Mouse (Mus musculus): ENCODE measurements around the gene Cacna1b.

Cacna1b gene

DNA sequence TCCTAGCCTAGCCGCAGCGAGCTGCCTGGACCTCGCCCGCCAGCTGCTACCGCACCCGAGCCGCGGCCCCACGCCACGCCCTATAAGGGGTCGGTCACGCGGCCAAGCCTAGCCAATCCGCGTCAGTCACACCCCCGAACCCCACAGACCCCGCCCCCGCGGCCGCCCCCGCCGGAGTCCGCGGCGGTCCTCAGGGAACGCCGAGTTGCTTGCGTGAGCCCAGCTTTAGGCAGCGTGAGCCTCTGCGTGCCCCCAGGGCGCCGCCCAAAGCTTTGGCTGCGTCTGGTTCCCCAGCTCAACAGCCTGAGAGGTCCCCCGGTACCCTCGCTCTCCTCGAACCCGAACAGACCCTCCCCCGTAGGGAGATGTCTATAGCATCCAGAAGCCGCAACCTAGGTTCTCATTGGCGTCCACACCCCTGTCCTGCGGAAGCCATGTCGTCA, at the start of gene Cacna1b:
TSS of gene Cacna1b (minus strand) at position 38 of the 443 bp plus-strand sequence.
- peak; percentile 86 for DNase-seq (ENCODE audit: low spot score)

DNA sequence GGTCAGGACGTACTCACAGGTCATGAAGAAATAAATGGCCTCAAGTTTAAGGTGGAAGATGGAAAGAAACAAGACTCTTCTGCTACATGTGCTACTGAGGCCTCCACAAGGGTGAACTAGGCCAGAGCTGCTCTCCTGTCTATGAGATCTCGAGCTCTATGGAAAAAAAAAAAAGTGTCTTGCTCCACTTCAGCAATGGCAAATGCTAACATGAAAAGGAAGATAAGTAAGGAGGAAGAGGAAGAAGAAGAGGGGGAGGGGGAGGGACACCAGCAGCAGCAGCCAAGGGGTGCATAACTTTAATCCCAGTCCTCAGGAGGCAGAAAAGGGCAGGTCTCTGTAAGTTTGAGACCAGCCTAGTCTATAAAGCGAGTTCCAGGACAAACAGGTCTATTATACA, 46.8 kb upstream of the Cacna1b start:
- no peak for DNase-seq (ENCODE audit: low spot score)

DNA sequence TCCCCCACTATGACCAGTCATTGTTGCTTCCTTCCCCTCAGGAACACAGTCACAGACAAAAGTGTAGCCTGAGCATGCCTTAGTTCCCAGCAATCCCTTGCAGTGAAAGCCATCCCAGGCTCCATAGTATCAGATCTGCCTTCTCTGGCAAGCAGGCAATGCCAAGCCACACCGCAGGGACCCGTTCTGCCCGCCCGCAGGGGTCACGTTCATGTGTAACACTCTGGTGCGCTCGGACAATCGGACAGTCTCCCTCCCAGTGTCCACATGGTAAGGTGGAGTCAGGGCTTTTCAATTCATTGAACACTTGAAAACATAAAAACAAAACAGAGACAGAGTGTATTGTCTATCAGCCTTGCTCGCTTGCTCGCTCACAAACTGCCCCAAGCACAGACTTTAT, 44.7 kb upstream of the Cacna1b start:
- DNase-seq (ENCODE audit: low spot score) = no peak

DNA sequence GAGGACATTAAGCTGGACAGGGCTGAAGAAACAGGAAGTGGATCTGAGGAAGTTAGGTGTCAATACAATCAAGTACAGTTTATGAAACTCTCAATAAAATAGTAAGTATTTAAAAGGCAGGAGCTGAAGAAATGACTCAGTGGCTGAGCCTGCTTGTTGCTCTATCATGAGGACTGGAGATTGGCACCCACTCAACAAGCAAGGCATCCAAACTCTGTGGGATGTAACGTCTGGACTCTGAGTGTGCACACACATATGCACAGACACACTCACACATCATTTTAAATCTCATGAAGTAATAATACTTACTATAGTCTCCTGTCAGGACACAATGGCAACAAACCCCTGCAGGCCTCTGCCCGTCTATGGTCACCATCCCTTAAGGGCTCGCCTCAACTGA, 44.1 kb upstream of the Cacna1b start:
- no peak for DNase-seq (ENCODE audit: low spot score)

DNA sequence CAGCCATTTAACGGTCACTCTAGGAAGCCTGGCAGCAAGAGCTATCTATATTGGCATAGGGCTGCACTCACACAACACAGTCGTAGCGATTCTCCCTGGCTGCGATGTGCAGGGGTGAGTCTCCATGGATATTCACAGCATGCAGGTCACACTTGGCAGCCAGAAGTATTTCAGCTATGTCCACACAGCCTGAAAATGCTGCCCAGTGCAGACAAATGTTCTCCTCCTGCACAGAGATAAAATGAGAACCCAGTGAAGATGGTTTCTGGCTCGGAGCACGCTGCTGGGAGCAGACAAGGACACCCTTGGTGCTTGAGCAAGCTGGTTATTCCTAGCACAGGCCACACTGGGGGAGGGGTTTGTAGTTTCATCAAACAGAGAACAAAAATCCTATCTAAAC, 43.2 kb upstream of the Cacna1b start:
- no peak for DNase-seq (ENCODE audit: low spot score)

DNA sequence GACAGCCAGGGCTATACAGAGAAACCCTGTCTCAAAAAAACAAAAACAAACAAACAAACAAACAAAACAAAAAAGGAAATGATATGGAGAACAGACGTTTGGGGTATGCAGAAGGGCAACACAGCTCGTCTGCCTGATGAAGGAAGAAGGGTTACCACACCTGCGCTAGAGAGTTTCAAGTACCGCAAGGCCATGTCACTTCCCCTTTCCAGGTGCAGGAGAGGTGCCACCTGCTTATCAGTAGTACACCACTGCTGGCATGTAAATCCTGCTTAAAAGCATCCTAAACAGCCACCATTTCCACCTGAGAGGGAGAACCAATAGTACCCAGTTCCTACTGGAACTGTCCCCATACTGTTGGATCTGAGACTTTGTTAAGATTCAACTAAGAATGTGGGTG, 42.7 kb upstream of the Cacna1b start:
- no peak for DNase-seq (ENCODE audit: low spot score)

DNA sequence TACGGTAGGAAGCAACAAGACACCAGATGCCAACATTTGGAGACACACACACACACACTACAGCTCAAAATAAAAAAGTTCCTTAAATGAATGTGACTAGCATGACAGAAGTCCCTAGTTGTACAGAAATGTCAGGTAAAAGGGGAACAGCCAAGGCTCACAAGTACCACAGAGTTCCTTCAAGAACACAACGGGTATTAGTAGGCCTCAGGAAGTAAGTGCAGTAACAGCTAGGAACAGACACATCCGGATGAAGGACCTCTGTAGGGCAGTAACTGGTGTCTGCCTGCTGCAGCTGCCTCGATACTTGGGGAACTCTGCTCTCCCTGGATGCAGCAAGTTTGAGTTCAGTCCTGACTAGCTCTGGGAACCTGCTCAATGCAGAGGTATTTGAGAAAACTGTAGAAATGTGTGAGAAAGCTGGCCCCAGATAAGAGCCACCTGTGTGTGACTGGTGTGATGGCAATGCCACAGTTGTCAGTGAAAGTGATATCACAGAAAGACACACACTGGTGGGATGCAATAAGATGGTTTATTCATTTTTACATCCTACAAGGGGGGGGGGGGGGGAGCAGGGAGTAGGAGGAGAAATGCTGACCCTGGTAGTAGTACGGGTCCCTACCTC, 34.0 kb upstream of the Cacna1b start:
- no peak for DNase-seq (ENCODE audit: low spot score)

DNA sequence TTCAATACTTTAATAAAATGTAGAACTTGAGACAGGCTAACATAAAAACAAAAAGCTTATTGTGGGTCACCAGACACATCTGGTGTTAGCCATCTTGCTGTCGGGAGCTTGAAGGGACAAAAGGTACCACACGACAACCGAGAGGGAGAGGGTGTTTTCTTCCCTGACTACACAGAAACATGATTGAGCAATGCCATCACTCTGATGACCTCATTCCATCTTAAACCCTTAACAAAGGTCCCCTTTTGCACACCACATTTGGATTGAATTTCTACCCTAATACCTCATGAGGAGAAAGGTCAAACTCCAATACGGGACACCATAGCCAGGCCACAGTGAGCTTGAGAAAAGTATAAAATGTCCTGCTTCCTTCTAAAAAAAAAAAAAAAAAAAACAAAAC, 24.3 kb upstream of the Cacna1b start:
- DNase-seq (ENCODE audit: low spot score) = no peak

DNA sequence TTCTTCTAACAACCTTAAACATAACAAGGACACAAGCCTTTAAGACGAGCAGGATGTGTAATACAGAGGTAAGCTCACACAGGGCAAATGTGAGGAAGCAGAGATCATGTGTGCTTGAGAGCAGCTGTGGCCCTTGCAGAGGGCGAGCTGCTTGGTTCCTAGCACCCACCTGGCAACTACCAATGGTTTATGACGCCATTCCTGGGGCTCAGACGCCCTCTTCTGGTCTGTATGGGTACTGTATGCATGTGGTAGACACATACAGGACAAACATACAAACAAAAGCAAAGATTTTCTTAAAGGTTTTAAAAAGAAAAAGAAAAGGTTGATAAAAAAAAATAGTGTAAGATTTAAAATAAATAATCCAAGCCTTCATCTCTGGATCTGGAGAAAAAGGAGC, 18.3 kb upstream of the Cacna1b start:
- DNase-seq (ENCODE audit: low spot score) = no peak

DNA sequence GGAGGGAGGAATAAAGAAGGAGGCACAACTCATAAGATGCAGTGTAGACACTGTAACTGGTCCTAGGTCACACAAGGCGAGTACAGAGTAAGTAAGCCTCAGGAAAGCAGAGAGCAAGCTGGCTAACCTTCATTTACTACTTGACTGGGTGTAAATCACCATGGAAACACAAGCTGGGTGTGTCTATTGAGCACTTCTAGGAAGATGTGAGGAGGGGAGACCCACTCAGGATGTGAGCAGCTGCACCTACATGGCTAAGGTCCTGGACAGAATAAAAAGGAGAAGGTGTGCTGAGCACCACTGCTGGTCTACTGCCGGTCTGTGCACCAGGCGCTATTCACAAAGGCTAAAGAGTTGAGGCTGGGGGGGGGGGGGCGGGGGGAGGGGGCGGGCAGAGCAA, 13.9 kb upstream of the Cacna1b start:
- no peak for DNase-seq (ENCODE audit: low spot score)

DNA sequence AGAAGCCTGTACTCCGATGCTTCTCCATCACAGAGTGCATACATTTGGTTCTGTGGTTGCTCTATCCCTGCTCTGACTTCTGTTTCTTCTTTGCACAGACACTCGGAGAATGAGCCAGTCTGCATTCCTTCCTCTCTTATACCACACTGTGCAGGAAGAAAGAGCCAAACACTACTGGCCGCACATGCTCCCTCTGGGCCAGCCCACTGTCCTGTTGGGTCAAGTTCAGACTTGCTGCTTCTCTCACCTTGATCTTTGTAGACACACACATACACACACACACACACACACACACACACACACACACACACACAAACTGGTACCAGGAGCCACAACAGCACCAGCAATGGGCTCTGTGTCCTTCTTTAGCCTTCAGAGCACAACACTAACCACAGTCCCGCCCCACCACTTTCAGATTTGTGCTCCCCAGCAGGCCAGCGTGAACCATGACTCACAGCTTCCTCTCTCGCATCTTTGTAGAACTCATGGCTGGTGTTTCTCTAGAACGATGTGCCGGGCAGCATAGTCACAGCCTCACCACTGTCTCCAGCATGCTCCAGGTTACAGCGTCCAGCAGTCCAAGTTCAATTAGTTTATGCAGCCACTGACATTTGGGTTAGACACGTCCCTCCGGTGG, 13.1 kb upstream of the Cacna1b start:
- no peak for DNase-seq (ENCODE audit: low spot score)

DNA sequence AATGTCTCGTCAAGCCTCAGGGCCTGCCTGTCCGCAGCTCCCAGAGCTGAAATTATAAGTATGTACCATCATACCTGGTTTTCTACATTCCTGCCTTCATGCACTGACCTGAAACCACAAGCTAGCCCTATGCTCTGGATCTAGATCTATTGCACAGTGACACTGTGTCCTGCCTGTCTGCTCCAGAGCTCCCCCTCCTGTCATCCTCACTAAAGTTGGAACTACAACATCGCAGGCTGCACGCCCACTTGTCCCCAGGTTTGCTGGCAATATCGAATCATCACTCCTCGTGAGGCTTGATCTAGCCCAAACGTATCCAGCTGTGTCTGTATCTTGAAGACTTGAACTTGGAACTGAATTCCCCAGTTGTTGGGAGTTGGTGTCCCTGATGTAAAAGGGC, 11.9 kb upstream of the Cacna1b start:
- no peak for DNase-seq (ENCODE audit: low spot score)

DNA sequence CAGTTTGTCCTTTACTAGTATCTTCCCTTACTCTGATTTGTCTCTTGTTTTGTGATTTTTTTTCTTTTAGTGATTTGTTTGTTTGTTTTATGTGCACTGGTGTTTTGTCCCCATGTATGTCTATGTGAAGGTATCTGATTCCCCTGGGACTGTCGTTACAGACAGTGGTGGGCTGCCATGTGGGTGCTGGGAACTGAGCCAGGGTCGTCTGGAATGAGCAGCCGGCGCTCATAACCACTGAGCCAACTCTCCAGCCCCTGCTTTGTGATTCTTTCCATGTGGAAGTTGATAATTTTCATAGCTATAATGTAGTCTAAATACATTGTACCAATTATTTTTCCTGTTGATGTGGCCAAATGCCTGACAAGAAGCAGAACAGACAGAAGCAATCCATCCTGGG, 7.9 kb upstream of the Cacna1b start:
- no peak for DNase-seq (ENCODE audit: low spot score)

DNA sequence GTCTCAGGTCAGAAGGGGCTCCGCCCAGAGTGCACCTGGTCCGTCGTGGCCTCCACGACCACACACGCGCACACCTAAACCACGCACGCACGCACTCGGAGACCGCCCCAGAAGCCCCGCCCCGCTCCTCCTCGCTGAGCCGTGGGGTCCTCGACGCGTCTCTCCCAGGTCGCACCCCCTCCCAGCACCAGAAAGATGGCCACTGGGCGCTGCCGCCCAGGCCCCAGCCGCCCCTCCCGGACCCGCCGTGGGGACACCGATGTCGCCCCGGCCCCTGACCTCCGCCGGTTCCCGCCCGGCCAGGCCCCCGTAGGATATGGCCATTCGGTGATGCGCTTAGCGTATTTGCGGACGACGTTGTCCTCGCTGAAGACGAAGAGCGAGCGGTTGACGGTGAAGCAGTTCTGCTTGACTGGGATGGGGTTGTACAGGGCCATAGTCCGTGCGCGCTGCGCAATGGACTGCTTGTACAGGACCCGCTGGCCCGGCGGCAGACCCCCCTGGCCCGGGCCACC, 449 bp downstream of the Cacna1b start:
- no peak for DNase-seq (ENCODE audit: low spot score)

DNA sequence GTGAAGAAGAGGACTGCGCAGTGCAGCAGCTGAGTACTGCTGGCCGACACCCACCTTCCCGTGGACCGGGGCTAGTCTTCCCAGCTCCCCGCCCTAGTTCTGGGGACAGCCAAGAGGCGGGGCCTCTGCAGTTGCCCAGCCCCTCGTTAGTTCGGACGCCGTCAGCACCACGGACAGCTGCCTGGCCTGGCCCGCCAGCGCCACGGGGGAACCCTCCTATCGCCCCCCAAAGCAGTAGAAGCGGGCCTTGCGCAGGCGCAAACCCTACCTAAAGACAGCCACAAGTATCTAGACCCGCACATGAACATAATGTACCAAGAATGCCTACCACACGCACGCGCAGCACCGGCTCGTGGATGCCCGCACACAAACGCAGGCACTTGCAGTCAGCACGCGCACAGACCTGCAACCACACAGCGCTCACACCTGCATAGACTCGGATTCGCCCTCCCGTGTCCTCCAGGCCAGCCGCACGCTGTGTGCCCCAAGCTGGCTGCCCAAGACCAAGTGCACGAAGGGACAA, 968 bp downstream of the Cacna1b start:
- DNase-seq (ENCODE audit: low spot score) = peak; percentile 50

DNA sequence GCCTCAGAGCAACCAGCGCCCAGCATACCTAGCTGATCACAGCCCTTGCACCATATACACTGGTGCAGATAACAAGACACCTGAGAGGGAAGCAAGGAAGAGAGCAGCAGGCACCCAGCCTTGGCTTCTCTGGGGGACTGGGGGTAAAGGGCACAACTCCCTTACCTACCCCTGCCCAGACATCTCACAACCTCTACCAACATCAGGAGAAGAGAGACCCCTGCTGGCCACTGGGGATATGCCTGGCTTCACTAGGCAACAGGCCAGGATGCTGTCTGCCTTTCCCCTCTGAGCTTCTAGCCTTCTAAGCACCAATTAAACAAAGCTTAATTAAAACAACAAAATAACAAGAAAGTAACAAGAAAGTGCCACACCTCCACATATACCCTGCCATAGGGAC, 7.7 kb downstream of the Cacna1b start:
- no peak for DNase-seq (ENCODE audit: low spot score)

DNA sequence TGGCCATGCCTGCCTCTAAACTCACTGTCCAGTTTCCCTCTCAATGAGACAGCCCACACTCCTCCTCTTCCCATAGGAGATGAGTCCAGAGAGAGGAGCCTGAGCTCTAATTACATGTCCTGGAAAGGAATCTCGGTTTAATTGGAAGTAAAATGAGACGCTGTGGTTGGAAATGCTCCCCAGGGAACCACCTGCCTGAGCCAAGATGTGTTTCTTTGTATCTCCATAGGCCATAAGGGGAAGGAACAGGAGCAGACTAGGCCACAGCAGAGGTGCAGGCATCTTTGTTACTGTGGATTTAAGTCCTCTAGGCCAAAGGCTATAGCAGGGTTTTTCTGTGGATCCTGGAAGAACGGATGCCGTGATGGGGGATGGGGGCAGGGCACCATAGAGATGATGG, 10.4 kb downstream of the Cacna1b start:
- peak; percentile 50 for DNase-seq (ENCODE audit: low spot score)

DNA sequence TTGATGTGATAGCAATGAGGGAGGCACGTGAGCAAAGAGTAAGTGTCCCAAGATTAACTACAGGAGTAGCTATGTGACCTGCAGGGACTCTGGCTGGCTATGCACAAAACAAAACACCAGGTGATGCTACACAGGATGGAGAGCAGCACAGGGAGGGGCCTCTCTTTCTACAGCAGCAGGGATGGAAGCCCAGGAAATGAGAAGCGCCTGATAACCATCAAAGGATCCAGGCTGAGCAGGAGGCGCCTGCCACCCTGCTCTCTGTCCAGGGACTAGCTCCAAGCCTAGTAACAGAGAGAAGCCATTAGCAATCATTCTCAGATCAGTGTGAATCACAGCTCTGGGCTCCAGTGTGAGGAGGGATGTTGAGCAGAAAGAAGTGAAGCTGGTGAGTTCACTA, 12.9 kb downstream of the Cacna1b start:
- DNase-seq (ENCODE audit: low spot score) = no peak

DNA sequence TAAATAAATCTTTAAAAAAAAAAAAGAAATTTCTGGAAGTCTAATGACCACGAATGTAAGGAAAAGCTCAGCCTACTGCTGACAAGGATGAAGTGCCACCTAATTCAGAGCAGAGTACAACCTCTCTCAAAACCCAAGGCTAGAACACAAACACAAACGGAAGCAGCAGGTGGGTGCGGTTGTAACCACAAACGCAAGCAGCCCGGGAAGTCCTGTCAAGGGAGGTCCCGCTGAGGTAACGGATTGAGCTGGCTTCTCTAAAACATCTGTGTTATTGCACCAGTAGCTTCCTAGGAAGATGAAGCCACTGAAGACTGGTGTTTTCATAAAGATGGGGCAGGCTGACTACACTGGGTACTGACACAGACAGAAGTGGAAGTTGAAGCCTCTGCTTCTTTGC, 15.1 kb downstream of the Cacna1b start:
- no peak for DNase-seq (ENCODE audit: low spot score)

DNA sequence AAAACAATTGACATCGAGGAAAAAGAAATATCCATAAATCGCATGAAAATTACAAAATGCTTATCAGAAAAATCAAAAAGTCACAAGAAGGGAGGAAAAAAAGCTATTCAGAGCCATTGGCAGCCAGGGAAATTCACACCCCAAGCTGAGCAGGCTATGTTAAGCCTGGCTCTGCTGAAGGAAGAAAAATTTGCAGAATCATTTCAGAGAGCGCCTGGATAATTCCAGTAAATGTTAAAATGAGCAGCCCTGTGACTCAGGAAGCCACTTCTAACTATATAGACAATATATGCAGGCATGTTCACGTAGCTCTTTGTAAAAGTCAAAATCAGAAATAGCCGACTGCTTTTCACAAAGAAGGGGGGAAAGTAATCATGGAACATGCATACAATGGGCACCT, 23.3 kb downstream of the Cacna1b start:
- no peak for DNase-seq (ENCODE audit: low spot score)

DNA sequence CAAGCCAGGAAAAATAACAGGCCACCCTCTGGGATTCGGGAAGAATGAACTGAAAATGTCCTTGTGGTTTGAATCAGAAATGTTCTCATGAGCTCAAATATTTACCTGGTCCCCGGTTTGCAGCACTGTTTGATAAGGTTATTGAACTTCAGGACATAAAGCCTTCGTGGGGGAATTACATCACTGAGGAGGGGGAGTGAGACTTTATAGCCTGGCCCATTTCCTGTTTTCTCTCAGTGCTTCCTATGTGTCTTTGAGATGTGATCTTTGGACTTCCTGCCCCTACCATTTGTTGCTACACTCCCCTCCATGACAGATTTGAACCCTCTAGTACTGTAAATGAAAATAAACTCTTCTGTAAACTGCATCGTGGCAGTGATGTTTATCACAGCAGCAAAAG, 29.8 kb downstream of the Cacna1b start:
- DNase-seq (ENCODE audit: low spot score) = no peak

DNA sequence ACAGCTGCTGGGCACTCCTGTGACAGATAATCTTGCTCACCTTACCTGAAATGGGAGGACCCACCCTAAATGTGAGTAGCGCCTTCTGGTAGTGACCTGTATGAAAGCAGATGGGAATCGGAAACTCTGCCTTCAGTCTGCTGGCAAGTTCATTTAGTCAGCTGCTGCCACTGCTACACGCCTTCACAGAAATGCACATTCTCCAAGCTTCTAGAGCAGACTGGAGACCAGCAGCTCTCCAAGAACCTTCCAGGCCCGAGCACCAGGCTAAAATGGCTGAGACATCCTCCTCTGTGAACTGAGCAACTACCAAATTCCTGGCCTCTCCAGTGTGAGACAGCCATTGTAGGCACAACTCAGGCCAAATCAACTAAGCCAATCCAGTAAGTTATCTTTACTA, 37.1 kb downstream of the Cacna1b start:
- DNase-seq (ENCODE audit: low spot score) = no peak

DNA sequence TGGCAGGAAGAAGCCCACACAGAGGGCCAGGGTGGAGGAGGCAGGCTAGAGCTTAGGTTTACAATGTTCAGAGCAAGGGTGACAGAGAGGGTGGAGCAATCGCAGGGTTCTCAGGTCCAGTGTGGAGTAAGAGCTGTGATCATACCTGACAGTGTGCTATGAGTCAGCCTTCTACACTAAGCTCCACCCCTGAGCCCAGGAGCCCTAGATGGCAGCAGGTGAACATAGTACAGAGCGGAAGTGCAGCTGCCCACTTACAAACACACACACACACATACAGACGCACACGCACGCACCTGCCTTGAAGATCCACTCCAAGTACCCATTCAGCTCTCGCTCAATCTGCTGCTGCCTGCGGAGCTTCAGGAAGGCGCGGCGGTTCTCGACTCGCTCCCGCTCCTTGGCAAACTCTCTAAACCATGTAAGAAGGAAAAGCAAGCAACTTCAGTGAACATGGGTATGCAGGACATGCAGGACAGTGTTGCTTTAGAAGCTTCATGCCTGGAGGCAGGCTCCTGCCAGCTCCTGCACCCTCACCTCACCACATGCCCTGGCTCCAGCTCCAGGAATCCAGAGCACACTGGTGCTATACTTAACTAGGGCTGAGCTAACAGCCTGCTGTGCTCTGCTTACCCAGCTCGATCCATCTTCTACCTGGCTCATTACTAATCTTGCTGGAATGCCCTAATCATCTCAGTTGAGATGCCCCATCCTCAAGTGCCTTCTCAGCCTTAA, 43.1 kb downstream of the Cacna1b start:
- no peak for DNase-seq (ENCODE audit: low spot score)

Measured in testis, postnatal 14 days (tissue).